Mouse (Mus musculus) skeletal muscle tissue, adult 2 months (tissue): ENCODE measurements around the gene Syt15.
A peak's percentile ranks its signal among the peaks of the same experiment; 100 is the strongest.

ENCODE experiments used
- DNase-seq: peaks from one replicate; pipeline ENCODE4 v3.0.0-alpha.2; 2012; ENCODE audit warnings: low read depth, low spot score

The Syt15 gene

DNA sequence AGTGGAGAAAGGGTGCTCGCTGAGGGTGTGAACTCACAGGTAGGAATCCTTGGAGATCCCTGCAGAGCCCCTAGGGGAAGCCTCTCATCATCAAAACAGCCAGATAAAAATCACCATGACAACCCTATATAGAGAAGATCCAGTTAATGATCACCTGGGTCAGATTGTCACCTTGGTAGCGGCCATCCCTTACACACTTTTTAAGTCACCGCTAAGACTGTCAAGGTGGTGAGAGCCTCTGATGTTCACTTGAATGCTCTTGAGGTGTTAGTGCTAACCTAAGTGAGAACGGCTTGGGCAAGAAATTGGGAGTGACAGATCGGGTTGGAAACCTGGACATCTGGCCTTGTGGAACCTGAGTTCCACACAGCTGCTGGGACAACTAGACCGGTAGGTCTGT, at the start of gene Syt15:
TSS of gene Syt15 (plus strand) at position 301 of the 400 bp plus-strand sequence.
- no peak for DNase-seq

- no peak for DNase-seq
Observed at GRCm38 (mm10) chr14:34171107-34171506, 48.3 kb upstream of the Syt15 start.

GRCm38 (mm10) chr14:34179351-34179750, 40.0 kb upstream of the Syt15 start:
- DNase-seq: no peak

- no peak for DNase-seq
Observed at GRCm38 (mm10) chr14:34183101-34183500, 36.3 kb upstream of the Syt15 start.

DNA sequence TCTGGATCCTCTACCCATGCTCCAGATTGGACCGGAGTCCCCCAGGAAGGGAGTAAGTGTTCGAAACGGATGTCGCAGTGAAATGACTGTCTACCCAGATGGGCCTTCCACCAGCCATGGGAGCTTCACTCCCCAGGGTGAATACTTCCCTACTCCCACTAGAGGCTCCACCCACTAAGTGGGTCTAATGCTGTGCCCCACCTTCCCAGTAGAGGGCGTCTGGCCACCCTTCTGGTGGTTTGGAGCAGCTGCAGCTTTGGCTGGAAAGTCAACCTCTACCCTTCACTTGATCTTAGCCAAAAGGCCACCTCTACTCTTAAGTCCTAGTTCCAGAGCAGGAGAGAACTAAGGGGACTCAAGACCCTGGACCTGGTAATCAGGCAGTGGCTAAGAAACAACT, 30.8 kb upstream of the Syt15 start:
- DNase-seq: no peak

GRCm38 (mm10) chr14:34190361-34190760, 29.0 kb upstream of the Syt15 start:
- DNase-seq: no peak

- no peak for DNase-seq
Observed at GRCm38 (mm10) chr14:34193879-34194278, 25.5 kb upstream of the Syt15 start.

DNA sequence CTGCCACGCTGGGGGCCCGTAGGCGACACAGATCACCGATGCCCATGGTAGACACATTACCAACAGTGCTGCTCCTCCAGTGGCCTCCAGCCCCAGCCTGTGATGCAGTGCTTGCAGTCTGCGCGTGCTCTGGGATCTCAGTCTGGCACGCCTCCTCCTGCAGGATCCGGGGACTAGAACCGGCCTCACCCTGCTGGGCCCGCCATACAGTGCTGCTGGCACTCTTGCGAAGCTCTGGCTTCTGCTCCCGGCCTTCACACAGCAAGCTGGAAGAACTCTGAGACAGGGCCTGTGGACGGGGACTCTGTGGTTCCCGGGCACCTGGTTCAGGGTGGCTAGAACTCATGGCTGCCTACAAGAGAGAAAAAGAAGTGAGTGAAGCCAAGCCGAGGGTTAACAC, 23.9 kb upstream of the Syt15 start:
- no peak for DNase-seq

DNA sequence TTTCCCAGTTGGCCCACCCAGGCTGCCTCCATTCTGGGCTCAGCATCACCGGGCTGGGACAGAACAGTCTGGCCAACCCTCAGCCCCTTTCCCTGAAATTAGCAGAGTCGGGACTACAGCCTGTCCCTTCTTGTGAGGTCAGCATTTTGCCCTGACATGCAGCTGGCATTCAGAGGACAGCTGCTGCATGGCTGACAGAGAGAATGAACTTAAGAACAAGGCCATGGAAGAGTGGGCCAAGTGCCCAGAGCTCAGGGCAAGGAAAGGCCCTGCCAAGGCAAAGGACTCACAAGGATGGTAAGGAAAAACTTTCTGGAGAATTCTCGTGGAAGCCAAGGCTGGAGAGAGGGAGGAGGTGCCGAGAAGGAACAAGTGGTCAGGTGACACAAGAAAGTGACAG, 22.7 kb upstream of the Syt15 start:
- peak; percentile 26 for DNase-seq

DNA sequence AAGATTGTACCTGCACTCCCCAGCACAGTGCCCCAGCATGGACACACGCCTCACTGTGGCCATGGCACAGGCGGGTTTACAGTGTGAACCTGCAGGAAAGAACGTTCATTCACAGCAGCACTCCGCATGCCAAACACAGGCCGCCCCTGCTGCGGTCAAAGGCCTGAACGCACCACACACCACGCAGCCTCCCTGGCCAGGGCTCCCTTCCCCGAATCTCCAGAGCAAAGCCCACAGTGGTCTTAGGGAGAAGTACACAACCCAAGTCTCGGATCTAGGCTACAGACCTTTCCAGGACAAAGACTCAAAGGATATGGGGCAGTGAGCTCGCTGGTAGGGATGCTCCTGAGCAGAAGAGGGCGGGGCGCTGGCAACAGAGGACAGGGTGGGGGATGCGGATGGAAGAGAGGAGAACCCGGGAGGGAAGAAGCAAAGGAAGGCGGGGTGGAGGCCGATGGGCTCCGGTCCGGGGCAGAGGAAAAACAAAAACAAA, 18.6 kb upstream of the Syt15 start:
- DNase-seq: no peak

GRCm38 (mm10) chr14:34201231-34202035, 18.0 kb upstream of the Syt15 start, which contains the start of gene Gprin2:
Gene Gprin2, minus strand, starts transcription at chr14:34201653.
- DNase-seq: no peak

DNA sequence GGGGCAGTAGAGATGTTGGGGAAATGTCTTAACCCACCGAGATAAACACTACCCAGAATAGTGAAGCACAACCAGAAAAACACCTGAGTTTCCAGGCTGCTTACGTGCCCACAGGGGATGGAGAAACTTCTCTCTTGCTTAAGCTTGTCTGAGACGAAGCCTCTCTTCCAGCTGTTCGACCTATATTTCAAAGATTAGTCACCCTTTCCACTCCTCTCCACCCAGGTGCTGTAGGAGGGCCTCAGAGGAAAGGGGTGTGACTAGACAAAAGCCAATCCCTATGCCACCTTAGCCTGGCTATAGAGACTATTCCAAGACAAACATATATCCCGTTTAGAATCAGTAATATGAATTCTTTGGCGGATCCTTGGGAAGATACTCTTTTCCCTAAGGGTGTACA, 11.4 kb upstream of the Syt15 start:
- DNase-seq: no peak

- no peak for DNase-seq
Observed at GRCm38 (mm10) chr14:34208651-34209050, 10.7 kb upstream of the Syt15 start.

GRCm38 (mm10) chr14:34209080-34209479, 10.3 kb upstream of the Syt15 start:
- no peak for DNase-seq

- no peak for DNase-seq
Observed at GRCm38 (mm10) chr14:34209942-34210341, 9.5 kb upstream of the Syt15 start.

- DNase-seq: no peak
Observed at GRCm38 (mm10) chr14:34215451-34216127, 3.8 kb upstream of the Syt15 start.

GRCm38 (mm10) chr14:34219786-34220198, 397 bp downstream of the Syt15 start:
- DNase-seq: no peak

- no peak for DNase-seq
Observed at GRCm38 (mm10) chr14:34220426-34220825, 1.0 kb downstream of the Syt15 start.

DNA sequence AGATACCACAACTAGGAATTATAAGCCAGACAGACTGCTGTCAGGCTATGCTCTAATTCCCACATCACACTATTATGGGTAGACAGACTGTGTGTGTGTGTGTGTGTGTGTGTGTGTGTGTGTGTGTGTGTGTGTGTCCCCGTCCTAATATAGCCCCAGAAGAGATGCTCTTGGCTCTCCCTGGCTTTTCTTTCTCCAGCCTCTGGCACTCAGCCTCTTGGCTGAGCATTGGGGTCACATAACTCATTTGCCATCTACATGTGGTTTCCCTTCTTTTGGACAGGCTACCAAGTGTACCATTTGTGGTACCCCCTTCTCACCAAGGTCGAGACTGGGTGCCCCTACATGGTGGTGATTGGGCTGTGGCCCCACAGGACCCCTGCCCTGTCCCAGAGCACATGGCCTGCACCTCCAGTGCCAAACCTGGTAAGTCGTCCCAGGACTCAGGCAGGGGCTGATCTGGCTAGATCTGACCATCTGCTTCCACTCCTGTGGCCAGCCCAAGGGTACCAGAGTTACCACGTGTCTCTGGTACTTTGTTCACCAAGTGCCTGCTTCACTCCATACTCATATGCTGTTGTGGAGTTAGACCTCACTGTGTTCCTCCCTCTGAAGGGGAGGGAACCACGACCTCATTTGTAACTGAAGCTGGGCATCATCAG, 2.2 kb downstream of the Syt15 start:
- DNase-seq: no peak

DNA sequence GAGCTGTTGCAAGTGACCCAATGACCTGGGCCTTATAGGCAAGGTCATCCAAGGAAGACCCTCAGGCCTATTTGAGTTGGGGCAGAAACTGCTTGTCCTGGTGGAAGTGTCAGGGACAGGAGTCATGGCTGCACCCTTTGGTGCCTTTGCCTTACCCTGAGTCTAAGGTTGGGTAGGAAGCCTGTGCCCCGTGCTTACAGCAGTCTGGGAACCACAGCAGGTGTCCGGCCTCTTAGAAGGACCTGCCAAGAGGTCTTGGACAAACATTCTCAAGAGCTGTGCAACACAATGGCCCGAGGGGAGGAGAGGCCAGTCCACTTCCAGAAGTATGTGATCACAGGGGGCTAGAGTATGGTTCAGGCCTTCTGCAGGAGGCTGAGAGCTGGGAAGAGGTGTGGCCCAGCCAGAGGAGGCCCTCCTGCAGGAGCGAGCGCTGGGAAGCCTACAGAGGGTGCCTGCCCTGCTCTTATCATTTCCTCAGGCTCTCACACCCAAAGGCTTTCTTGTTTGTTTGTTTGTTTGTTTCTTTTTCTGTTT, 4.0 kb downstream of the Syt15 start:
- no peak for DNase-seq

- no peak for DNase-seq
Observed at GRCm38 (mm10) chr14:34225986-34226385, 6.6 kb downstream of the Syt15 start.

GRCm38 (mm10) chr14:34226566-34226965, 7.2 kb downstream of the Syt15 start:
- DNase-seq: no peak
